In the genomic region with DNA sequence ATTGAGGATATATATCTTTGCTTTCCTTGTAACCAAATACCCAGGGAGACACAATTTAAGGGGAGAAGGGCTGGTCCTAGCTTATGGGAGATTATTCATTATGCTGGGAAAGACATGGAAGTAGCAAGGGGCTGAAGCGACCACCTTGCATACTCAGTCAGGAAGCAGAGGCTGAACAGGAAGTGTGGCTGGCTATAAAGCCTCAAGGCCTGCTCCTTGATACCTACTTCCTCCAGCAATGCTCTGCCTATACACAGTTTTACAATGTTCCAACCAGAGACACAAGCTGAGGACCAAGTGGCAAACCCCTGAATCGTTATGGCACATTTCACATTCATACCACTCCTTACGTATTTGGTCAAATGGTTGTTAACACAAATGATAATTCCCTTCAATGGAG, we compare ENCODE assay signal across 23 mouse cellular contexts.
DNase-seq lines count a peak whose midpoint lies in the region; ATAC-seq lines count a peak whose summit lies in the region.
"Had no signal": no experiment of that assay in that cellular context is flagged by ENCODE, and none has a peak within 500 bp of the region (broad histone marks: within the 10 kb centered on the region; RNA-seq: fewer than 3 reads in every experiment).

No protein-coding gene starts in this region.

- peak; percentile 31 for DNase-seq in thymus, postnatal 0 days (ENCODE audit: low spot score)
- DNase-seq in thymus, postnatal 25 days = no peak
- no peak for DNase-seq in kidney, adult 9 months
- DNase-seq in spleen, postnatal 36 days (ENCODE audit: low spot score in 2 of 2) = no peak
- DNase-seq in spleen, postnatal 10 days (ENCODE audit: low spot score in 2 of 2) = no peak
- DNase-seq: adrenal gland, adult 2 months; adrenal gland, postnatal 10 days; adrenal gland, postnatal 25 days; B cell, adult 2 months; cerebellum, adult 11 months; cerebellum, adult 18-20 months; cerebellum, adult 8-10 months; cerebellum, adult 9-11 months; cerebellum, postnatal 14 days; cerebellum, postnatal 36 days; forebrain, postnatal 0 days had no signal

- 0 out of 2 replicates have a peak, but pooled peaks have one; percentile 39 for ATAC-seq in common myeloid progenitor, adult 5-6 weeks (replicated peaks; ENCODE audit: low read depth, poor library complexity, severe bottlenecking)
- ATAC-seq in hematopoietic stem cell, adult 5-6 weeks (replicated peaks in 1 of 2; ENCODE audit: insufficient read depth in 1 of 2, low FRiP score in 2 of 2, low TSS enrichment in 1 of 2, low read depth in 1 of 2, poor library complexity in 2 of 2, severe bottlenecking in 2 of 2) = peak; percentile 48 to 53; a peak in 3 of 4 replicates
- ATAC-seq: activated CD4-positive, CD25-positive, alpha-beta regulatory T cell, adult 4 months; CD4-positive, CD25-positive, alpha-beta regulatory T cell, adult 4 months; forebrain, embryonic 13.5 days; forebrain, embryonic 15.5 days; forebrain, postnatal 0 days; Patski had no signal
